Mouse (Mus musculus): ENCODE results near the gene Il17rb. TPM values are rescaled to one million over a fixed set of nuclear protein-coding genes. Genes with fewer than 3 reads are reported as not detected.

The Il17rb gene
- polyA plus RNA-seq (2012; fragmentation: generic; extraction: Trizol): under 1 TPM in 1 of 2 experiments, not detected in 1; 0.19 TPM

GRCm38 (mm10) chr14:30008733-30009575 is at the start of gene Il17rb, which contains the start of gene Chdh:
TSS of gene Il17rb (minus strand) at chr14:30008896.
TSS of gene Chdh (plus strand) at chr14:30009023.

GRCm38 (mm10) chr14:29978254-29979204 is 30.2 kb downstream of the Il17rb start, which contains the start of gene Actr8:
TSS of gene Actr8 (plus strand) at chr14:29978337.

GRCm38 (mm10) chr14:29968075-29968821 is 40.4 kb downstream of the Il17rb start, which contains the start of gene Selenok:
TSS of gene Selenok (plus strand) at chr14:29968308.

Other genes starting within 250 kb of the Il17rb start
- gene Selenok, start 40.6 kb downstream of the Il17rb start, polyA plus RNA-seq (2012; fragmentation: generic; extraction: Trizol): 100 to 1,000 TPM in 1 of 2 experiments, 10 to 100 TPM in 1; 18.5 to 134 TPM
- gene Actr8, start 30.6 kb downstream of the Il17rb start, polyA plus RNA-seq (2012; fragmentation: generic; extraction: Trizol): 10 to 100 TPM in 1 of 2 experiments, 1 to 10 TPM in 1; 6.2 to 23.4 TPM
- gene Chdh, start 127 bp upstream of the Il17rb start, polyA plus RNA-seq (2012; fragmentation: generic; extraction: Trizol): under 1 TPM in 1 of 2 experiments, not detected in 1; 0.09 TPM

Measured in C3H10T1/2 (cell line).